Mouse (Mus musculus) megakaryocyte, embryonic 14.5 days (primary cell): Measurements from ENCODE around the gene Recql5. TPM values are rescaled to one million over a fixed set of nuclear protein-coding genes. Genes with fewer than 3 reads are reported as not detected.

Experiments used
- H3K27me3 ChIP-seq: replicated peaks from 2 replicates; pipeline ENCODE3; 2012; ENCODE audit warnings: inconsistent platforms
- H3K36me3 ChIP-seq: replicated peaks from 2 replicates; pipeline ENCODE3; 2012; ENCODE audit warnings: low read length, inconsistent platforms, mixed read lengths
- H3K4me1 ChIP-seq: 2 replicates; pipeline ENCODE4 v1.6.1; 2012; ENCODE audit warnings: inconsistent platforms
- H3K4me3 ChIP-seq: replicated peaks from 2 replicates; pipeline ENCODE3; 2012; ENCODE audit warnings: moderate library complexity, mild to moderate bottlenecking, inconsistent platforms
- H3K9me3 ChIP-seq: 2 replicates; pipeline ENCODE4 v1.6.1; 2012; ENCODE audit warnings: inconsistent platforms
- FLI1 ChIP-seq: IDR thresholded peaks from 2 replicates; pipeline ENCODE4 v1.6.1; 2012; ENCODE audit warnings: low read length, inconsistent platforms, mixed read lengths
- GATA1 ChIP-seq: IDR thresholded peaks from 3 replicates; pipeline ENCODE4 v1.6.1; 2012; ENCODE audit warnings: mixed read lengths, low read length, inconsistent platforms, borderline replicate concordance
- polyA plus RNA-seq: library from polyadenylated mRNA; stranded (reverse); fragments of >175 nt; gene quantifications from 2 replicates; pipeline ENCODE4 v1.2.3, GENCODE M21; 2012; ENCODE audit warnings: low replicate concordance; ENCODE audit not compliant: insufficient read depth

Gene Recql5
- polyA plus RNA-seq, 1 experiment, result 10.4 TPM

- TF ChIP-seq GATA1, result no peak
- TF ChIP-seq FLI1, result no peak
- peaks cover 17% of the 10 kb centered on the region for H3K27me3 ChIP-seq
Measured at GRCm38 (mm10) chr11:115844240-115844639, 89.0 kb downstream of the Recql5 start.

GRCm38 (mm10) chr11:115843891-115844239, 89.4 kb downstream of the Recql5 start:
- H3K9me3 ChIP-seq, result no peaks in the 10 kb centered on the region
- peaks cover 40% of the 10 kb centered on the region for H3K4me1 ChIP-seq
- TF ChIP-seq GATA1, result no peak
- TF ChIP-seq FLI1, result no peak
- peaks cover 18% of the 10 kb centered on the region for H3K27me3 ChIP-seq
- H3K36me3 ChIP-seq, result peaks cover 6% of the 10 kb centered on the region
- no peak overlapping the region for H3K4me3 ChIP-seq

More at GRCm38 (mm10) chr11:115844240-115844639, 89.0 kb downstream of the Recql5 start:
- peaks cover 6% of the 10 kb centered on the region for H3K36me3 ChIP-seq
- H3K4me1 ChIP-seq, result peaks cover 36% of the 10 kb centered on the region
- H3K4me3 ChIP-seq, result no peak overlapping the region
- no peaks in the 10 kb centered on the region for H3K9me3 ChIP-seq

DNA sequence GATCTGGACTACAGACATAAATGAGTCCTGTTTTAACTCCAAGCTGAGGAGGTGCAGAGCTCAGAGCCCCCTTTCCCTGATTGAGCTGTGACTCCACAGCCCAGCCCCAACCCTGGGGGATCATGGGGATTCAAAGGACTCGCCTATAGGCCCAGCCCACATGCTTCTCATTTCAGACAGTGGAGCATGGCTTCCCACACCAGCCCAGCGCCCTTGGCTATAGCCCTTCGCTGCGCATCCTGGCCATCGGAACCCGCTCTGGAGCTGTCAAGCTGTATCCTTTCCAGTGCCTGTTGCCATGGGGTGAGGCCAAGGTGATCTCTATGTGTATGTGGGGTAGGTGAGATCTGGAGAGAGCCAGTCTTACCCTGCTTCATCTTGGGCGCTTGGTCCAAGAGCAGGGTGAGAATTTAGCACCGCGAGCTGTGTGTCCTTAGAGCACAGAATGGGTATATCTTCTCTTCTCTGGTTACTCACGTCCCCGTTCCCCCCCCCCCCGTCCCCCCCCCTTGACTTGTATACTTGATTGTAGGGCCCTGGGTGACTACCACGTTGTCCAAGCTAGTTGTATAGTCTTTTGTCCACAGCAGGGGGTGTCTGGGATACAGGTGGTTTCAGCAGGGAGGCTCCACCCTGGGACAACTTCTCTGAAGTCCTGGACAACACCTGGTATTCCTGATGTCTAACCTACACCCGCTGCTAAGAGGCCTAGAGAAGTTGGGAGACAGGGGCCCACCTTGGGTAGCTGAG, 90.0 kb downstream of the Recql5 start:
- Histone ChIP-seq H3K4me3 (no peak overlapping the region), H3K27me3 (peaks cover 19% of the 10 kb centered on the region), H3K4me1 (peaks cover 45% of the 10 kb centered on the region), H3K9me3 (no peaks in the 10 kb centered on the region), H3K36me3 (peaks cover 6% of the 10 kb centered on the region)
- TF ChIP-seq FLI1, result no peak

Other genes starting within 250 kb of the Recql5 start
- gene Grb2, start 224.9 kb downstream of the Recql5 start, polyA plus RNA-seq, result 30.1 and 77.5 TPM in 2 replicates
- gene Tmem94, start 168.0 kb downstream of the Recql5 start, polyA plus RNA-seq, result 22.7 and 34.8 TPM in 2 replicates
- 3.0 and 5.3 TPM in 2 replicates for gene Caskin2, start 119.8 kb downstream of the Recql5 start, polyA plus RNA-seq
- 21.0 and 35.3 TPM in 2 replicates for gene Tsen54, start 118.8 kb downstream of the Recql5 start, polyA plus RNA-seq
- 6.1 and 12.4 TPM in 2 replicates for gene Llgl2, start 109.4 kb downstream of the Recql5 start, polyA plus RNA-seq
- 0.48 TPM in 1 of 2 replicates, not detected in the other for gene Myo15b, start 75.1 kb downstream of the Recql5 start, polyA plus RNA-seq
- gene Smim5, start 33.5 kb downstream of the Recql5 start, polyA plus RNA-seq, result 6.7 and 13.1 TPM in 2 replicates
- not detected in 2 replicates for gene Smim6, start 21.5 kb downstream of the Recql5 start, polyA plus RNA-seq
- 13.5 and 14.4 TPM in 2 replicates for gene Sap30bp, start 195 bp downstream of the Recql5 start, polyA plus RNA-seq
- 5.6 and 6.9 TPM in 2 replicates for gene Itgb4, start 41.2 kb upstream of the Recql5 start, polyA plus RNA-seq
- 197 and 238 TPM in 2 replicates for gene Galk1, start 79.2 kb upstream of the Recql5 start, polyA plus RNA-seq
- gene H3f3b, start 94.5 kb upstream of the Recql5 start, polyA plus RNA-seq, result 819 and 908 TPM in 2 replicates
- gene Unk, start 96.8 kb upstream of the Recql5 start, polyA plus RNA-seq, result 18.8 and 53.4 TPM in 2 replicates
- 221 and 384 TPM in 2 replicates for gene Unc13d, start 144.5 kb upstream of the Recql5 start, polyA plus RNA-seq
- 842 and 1,717 TPM in 2 replicates for gene Wbp2, start 153.5 kb upstream of the Recql5 start, polyA plus RNA-seq
- gene Trim47, start 193.7 kb upstream of the Recql5 start, polyA plus RNA-seq, result 6.9 and 23.5 TPM in 2 replicates
- 3.0 and 9.5 TPM in 2 replicates for gene Trim65, start 197.7 kb upstream of the Recql5 start, polyA plus RNA-seq
- 25.4 and 80.4 TPM in 2 replicates for gene Mrpl38, start 205.4 kb upstream of the Recql5 start, polyA plus RNA-seq
- gene Fbf1, start 234.7 kb upstream of the Recql5 start, polyA plus RNA-seq, result 33.9 and 37.8 TPM in 2 replicates